Mouse (Mus musculus): ENCODE measurements around the gene Cnot8. TPM values are rescaled to one million over a fixed set of nuclear protein-coding genes. Genes with fewer than 3 reads are reported as not detected.

Cnot8 gene
- total RNA-seq, 2 experiments from 2014 or later = 52.7 to 54.5 TPM

DNA sequence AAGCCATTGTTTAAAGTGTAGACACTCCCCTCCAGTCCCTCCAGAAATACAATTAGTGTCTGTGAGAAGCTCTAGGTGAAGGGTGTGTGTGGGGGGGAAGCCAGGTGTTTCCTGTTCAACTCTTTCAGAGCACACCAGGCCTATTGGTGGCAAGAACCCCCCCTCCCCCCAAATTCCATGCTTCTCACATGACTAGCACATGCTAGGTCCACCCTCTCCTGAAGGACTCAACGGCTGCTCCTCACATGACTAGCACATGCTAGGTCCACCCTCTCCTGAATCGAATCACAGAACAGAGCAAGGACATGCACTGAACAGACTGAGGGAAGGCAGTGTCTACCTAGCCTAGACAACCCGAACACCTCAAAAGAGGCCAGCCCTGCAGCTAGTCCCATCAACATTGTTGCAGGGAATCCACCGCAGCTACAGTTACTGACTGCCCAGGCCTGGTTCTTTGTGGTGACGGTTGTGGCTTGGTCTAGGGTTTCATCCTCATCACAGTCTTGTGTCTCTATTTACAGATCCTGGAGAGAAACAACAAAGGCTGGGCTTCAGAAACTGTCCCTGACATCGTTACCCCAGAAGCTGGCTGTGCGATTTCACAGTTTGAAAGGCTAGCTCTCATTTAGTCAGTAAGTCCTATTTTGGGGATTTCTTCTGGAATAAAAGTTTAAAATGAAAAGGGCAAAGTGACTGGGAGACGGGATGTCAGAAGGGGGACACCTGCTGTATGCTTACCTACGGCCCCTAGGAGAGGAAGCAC lies 1.2 kb upstream of the Cnot8 start:
- DNase-seq (ENCODE audit: extremely low spot score in 1 of 2, low spot score in 1 of 2) = no peak

DNA sequence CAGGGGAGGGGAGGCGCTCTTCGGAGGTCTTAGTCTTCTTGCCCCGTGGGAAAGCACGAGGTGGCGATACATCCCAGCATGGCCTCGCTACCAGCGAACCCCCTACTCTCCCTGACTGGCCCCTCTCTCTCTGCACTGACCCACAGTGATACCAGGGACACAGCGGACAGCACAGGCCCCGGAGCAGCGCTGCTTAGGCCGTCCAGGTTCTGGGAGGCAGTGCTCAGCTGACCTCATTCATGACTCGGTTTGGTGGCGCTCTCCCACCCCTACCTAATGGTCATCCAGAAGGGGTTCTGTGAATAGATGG lies 654 bp upstream of the Cnot8 start:
- DNase-seq (ENCODE audit: extremely low spot score in 1 of 2, low spot score in 1 of 2) = no peak

DNA sequence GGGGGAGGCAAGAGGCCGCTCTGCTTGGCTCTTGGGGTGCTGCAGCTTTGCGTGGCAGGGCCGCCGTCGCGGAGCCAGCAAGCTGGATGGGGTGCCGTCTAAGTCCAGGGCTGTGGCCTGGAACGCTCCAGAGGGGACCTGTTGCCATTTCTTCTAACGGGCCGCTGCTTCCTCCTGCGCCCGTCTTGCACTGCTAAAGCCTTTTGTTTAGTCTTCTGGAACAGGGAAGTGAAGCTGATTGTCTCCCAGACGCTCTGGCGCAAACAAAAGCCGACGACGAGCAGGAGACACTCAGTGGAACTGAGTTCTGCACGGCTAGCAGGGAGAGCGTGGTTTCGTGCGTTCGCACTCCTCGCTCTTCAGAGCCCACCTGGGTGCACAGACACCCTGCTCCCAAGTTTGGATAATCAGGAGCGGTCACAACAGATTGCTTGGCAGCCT lies 418 bp downstream of the Cnot8 start:
- DNase-seq (ENCODE audit: extremely low spot score in 1 of 2, low spot score in 1 of 2) = peak; percentile 20 to 23

DNA sequence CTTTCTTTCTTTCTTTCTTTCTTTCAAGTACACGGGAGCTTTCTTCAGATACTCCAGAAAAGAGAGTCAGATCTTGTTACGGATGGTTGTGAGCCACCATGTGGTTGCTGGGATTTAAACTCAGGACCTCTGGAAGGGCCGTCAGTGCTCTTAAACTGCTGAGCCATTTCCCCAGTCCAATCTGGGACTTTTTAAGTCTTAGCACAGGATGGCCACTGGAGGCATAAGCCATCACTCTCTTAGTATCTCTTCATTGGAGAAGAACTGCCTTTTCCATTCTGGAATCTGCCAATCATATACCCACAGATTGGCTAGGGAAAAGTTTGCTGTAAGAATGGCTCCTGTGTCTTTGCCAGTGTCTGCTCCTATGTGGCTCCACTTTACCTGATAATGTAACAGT lies 3.1 kb downstream of the Cnot8 start:
- DNase-seq (ENCODE audit: extremely low spot score in 1 of 2, low spot score in 1 of 2) = no peak

DNA sequence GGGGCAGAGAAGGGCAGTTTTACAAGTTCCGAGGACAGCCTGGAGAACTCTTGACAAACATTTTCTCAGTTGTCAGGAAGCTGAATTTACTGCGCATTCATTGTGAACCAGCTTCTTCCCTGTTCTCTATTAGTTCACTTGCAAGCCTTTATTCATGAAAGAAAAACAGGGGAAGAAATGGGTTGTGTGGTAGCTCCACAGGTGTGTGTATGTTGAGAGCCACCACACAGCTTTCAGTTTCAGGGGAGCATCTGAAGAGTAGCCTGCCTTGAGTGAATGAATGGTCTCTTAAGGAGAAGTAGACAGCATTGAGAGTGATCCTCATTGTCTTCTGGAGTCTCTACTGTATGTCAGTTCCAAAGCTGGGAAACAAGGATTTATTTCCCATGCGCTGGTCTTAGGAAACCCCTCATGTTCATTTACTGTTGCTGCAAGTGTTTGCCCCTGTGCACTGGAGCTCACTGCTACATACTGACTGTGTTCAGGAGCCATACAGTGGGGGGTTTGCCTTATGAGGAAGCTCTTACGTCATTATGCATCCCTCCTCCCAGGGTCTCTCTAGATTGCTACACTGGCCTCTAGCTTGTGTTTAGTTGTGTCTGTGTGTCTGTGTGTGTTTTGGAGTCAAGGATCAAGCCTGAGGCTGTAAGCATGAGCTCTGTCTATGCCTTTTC lies 3.8 kb downstream of the Cnot8 start:
- no peak for DNase-seq (ENCODE audit: extremely low spot score in 1 of 2, low spot score in 1 of 2)

- no peak for DNase-seq (ENCODE audit: extremely low spot score in 1 of 2, low spot score in 1 of 2)
Observed at GRCm38 (mm10) chr11:58116560-58116959, 12.6 kb downstream of the Cnot8 start.

GRCm38 (mm10) chr11:58117044-58117652 lies 13.2 kb downstream of the Cnot8 start:
- no peak for DNase-seq (ENCODE audit: extremely low spot score in 1 of 2, low spot score in 1 of 2)

- DNase-seq (ENCODE audit: extremely low spot score in 1 of 2, low spot score in 1 of 2) = no peak
Observed at GRCm38 (mm10) chr11:58120655-58121054, 16.7 kb downstream of the Cnot8 start.

DNA sequence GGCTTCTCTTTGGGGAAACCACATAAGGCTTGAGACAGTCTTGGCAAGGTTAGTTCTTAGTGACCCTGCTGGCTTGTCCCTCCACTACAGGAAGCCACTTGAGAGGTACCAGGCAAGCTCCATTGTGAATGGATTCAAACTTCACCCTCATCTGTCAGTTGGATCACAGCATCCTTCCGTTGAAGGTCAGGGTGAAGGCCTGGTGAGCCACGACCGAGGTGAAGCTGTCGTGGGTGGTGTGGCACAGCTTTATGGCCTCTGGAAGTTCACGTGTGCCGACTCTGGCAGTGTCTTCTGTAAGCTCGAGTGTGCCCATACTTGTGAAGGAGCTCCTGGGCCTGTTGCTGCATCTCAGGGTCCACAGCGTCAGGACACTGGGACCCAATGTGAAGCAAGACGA lies 17.4 kb downstream of the Cnot8 start:
- no peak for DNase-seq (ENCODE audit: extremely low spot score in 1 of 2, low spot score in 1 of 2)

- DNase-seq (ENCODE audit: extremely low spot score in 1 of 2, low spot score in 1 of 2) = no peak
Observed at GRCm38 (mm10) chr11:58123711-58124110, 19.8 kb downstream of the Cnot8 start.

GRCm38 (mm10) chr11:58125021-58125420 lies 21.1 kb downstream of the Cnot8 start:
- DNase-seq (ENCODE audit: extremely low spot score in 1 of 2, low spot score in 1 of 2) = no peak

- no peak for DNase-seq (ENCODE audit: extremely low spot score in 1 of 2, low spot score in 1 of 2)
Observed at GRCm38 (mm10) chr11:58126397-58127160, 22.6 kb downstream of the Cnot8 start.

- DNase-seq (ENCODE audit: extremely low spot score in 1 of 2, low spot score in 1 of 2) = no peak
Observed at GRCm38 (mm10) chr11:58127544-58127943, 23.6 kb downstream of the Cnot8 start.

GRCm38 (mm10) chr11:58129302-58129843 lies 25.4 kb downstream of the Cnot8 start:
- DNase-seq (ENCODE audit: extremely low spot score in 1 of 2, low spot score in 1 of 2) = no peak

GRCm38 (mm10) chr11:58132026-58132425 lies 28.1 kb downstream of the Cnot8 start:
- no peak for DNase-seq (ENCODE audit: extremely low spot score in 1 of 2, low spot score in 1 of 2)

- DNase-seq (ENCODE audit: extremely low spot score in 1 of 2, low spot score in 1 of 2) = no peak
Observed at GRCm38 (mm10) chr11:58134869-58135268, 30.9 kb downstream of the Cnot8 start.

DNA sequence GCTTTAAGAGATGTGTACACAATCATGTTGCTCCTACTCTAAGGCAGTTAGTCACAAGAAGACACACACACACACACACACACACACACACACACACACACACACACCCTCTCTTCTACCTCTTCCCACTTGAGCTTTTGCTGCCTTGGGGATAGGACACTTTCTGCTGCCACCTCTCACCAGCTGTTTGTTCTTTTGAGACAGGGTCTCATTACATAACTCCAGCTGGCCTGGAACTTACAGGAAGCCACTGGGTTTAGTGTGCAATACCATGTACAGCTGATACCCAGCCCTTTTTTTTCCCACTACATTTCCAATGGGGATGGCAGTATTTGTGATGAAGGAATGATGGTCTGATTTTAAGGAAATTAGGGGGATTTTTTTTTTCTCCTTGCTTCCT lies 31.3 kb downstream of the Cnot8 start:
- DNase-seq (ENCODE audit: extremely low spot score in 1 of 2, low spot score in 1 of 2) = no peak

GRCm38 (mm10) chr11:58136677-58137076 lies 32.7 kb downstream of the Cnot8 start:
- no peak for DNase-seq (ENCODE audit: extremely low spot score in 1 of 2, low spot score in 1 of 2)

DNA sequence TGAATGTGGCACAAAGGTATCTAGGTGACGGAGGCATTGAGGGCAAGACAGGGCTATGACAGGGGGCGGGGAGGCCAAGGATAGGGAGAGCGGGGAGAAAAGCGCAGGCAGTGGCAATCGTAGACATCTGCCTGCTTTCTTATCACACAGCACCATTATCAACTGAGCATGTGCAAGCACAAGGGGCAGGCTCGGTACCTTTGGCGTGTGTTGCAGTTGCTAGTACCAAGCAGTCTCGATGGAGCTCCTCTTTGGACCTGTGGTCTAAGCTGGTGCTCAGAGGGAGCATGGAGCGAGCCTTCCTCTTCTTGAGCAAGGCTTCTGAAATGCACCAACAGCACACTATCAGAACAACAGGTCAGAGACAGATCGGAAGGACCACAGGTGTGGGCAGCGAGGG lies 34.9 kb downstream of the Cnot8 start:
- DNase-seq (ENCODE audit: extremely low spot score in 1 of 2, low spot score in 1 of 2) = no peak

- no peak for DNase-seq (ENCODE audit: extremely low spot score in 1 of 2, low spot score in 1 of 2)
Observed at GRCm38 (mm10) chr11:58139466-58139865, 35.5 kb downstream of the Cnot8 start.

All from layer of hippocampus, postnatal 25 days (tissue).